Mouse (Mus musculus) heart, postnatal 0 days (tissue): Measurements from ENCODE around the gene Zfp692.

Experiments used
- CTCF ChIP-seq: IDR thresholded peaks from 2 replicates; pipeline ENCODE4 v1.5.1; 2016; ENCODE audit warnings: antibody characterized with exemption, control low read depth, low read depth
- EP300 ChIP-seq: IDR thresholded peaks from 2 replicates; pipeline ENCODE4 v1.6.1; 2016; ENCODE audit warnings: antibody characterized with exemption, low read depth

DNA sequence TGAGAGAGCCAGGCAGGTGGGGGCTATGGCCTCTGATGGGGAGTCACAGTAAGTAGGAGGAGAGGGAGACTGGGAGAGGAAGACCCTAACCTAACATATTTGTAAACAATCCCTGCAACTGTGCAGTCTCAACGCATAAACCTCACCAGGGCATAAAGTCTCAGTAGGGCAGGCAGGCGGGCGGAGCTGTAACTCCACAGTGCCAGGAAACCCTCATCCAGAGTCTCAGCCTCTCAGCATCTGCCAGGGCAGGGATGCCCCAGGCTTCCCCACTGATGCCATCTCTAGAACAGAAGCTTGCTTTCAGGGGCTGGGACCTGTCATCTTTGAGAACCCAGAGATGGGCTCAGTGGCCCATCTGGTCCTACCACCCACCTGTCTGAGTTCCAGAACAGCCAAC is 44.5 kb upstream of the Zfp692 start:
- TF ChIP-seq CTCF: no peak
- no peak for TF ChIP-seq EP300
